Mouse (Mus musculus) heart, embryonic 13.5 days (tissue): ENCODE measurements around the gene Pde10a. TPM values are rescaled to one million over a fixed set of nuclear protein-coding genes. Genes with fewer than 3 reads are reported as not detected.

Experiments
- ATAC-seq: fragments of 200-750 bp; cut with Nextera tagmentation; 2 replicates; pipeline ENCODE4 v1.8.0; 2017; ENCODE audit warnings: moderate TSS enrichment; ENCODE audit not compliant: insufficient number of reproducible peaks, low FRiP score, low TSS enrichment; ENCODE audit errors: extremely low read depth
- H3K27ac ChIP-seq: fragments of 300-500 bp; sonication (generic); replicated peaks from 2 replicates; pipeline ENCODE4 v1.5.1; 2015; ENCODE audit warnings: moderate library complexity, mild to moderate bottlenecking, inconsistent platforms
- H3K27me3 ChIP-seq: fragments of 300-500 bp; sonication (generic); replicated peaks from 2 replicates; pipeline ENCODE4 v1.6.1; 2015; ENCODE audit warnings: mild to moderate bottlenecking, inconsistent platforms
- H3K36me3 ChIP-seq: fragments of 300-500 bp; sonication (generic); 2 replicates; pipeline ENCODE4 v1.6.1; 2015; ENCODE audit warnings: mild to moderate bottlenecking, inconsistent platforms
- H3K4me1 ChIP-seq: fragments of 300-500 bp; sonication (generic); 2 replicates; pipeline ENCODE4 v1.6.1; 2015; ENCODE audit warnings: inconsistent platforms
- H3K4me2 ChIP-seq: fragments of 300-500 bp; sonication (generic); 2 replicates; pipeline ENCODE4 v1.6.1; 2015; ENCODE audit warnings: inconsistent platforms, mild to moderate bottlenecking, moderate library complexity
- H3K4me3 ChIP-seq: fragments of 300-500 bp; sonication (generic); 2 replicates; pipeline ENCODE4 v1.5.1; 2015; ENCODE audit warnings: moderate library complexity, mild to moderate bottlenecking, inconsistent platforms
- H3K9ac ChIP-seq: fragments of 300-500 bp; sonication (generic); 2 replicates; pipeline ENCODE4 v1.6.1; 2015; ENCODE audit warnings: inconsistent platforms, mild to moderate bottlenecking, moderate library complexity
- H3K9me3 ChIP-seq: fragments of 300-500 bp; sonication (generic); 2 replicates; pipeline ENCODE4 v1.6.1; 2016; ENCODE audit warnings: inconsistent platforms
- WGBS: fragments of 180-500 bp; shearing (Covaris S2); methylation state at CpG from one replicate; pipeline ENCODE4 v1.1.7; 2015; ENCODE audit warnings: mixed read lengths; 5-methylcytosine and 5-hydroxymethylcytosine counted together
- polyA plus RNA-seq: library from polyadenylated mRNA; unstranded; fragments of >200 nt; fragmentation: Nextera tagmentation; extraction: Ambion mirVana; gene quantifications from 2 replicates; pipeline ENCODE4 v1.2.1, GENCODE M21; 2015

Gene Pde10a
- polyA plus RNA-seq, 1 experiment from 2014 or later = 1.1 TPM

- H3K4me2 ChIP-seq = no peak overlapping the region
- H3K9me3 ChIP-seq = no peaks in the 10 kb centered on the region
- no peak overlapping the region for H3K4me3 ChIP-seq
- ATAC-seq = no peak
- WGBS = 73% methylated on average over 4 of the region's 4 CpGs
- no peaks in the 10 kb centered on the region for H3K36me3 ChIP-seq
- H3K27ac ChIP-seq = no peak overlapping the region
- H3K27me3 ChIP-seq = 0 out of 2 replicates have a peak, but pooled peaks cover 8% of the 10 kb centered on the region
- no peaks in the 10 kb centered on the region for H3K4me1 ChIP-seq
- H3K9ac ChIP-seq = no peak overlapping the region
These were observed 261.3 kb downstream of the Pde10a start for GRCm38 (mm10) chr17:8786484-8786883.

DNA sequence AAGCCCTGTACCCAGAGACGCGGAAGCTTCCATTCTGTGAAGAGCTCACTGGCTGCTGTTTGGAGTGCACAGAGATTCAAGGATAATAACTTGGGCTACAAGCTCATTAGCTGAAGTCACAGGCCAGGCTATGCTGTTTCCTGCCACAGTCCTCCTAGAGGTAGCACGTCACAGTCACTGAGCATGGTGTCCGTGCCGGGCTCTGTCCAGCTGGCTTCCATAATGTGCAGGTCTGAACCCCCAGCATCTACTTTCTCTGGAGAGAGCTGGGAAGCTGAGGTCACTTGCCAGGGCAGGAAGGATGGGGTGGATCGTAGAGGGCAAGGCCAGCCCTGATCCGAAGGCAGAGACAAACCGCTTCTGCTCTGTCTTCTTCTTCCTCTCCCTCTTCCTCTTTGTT lies 262.6 kb downstream of the Pde10a start:
- no peak overlapping the region for H3K27ac ChIP-seq
- H3K27me3 ChIP-seq = peaks cover 18% of the 10 kb centered on the region
- H3K9me3 ChIP-seq = no peaks in the 10 kb centered on the region
- H3K4me2 ChIP-seq = no peak overlapping the region
- no peak for ATAC-seq
- H3K9ac ChIP-seq = no peak overlapping the region
- no peak overlapping the region for H3K4me3 ChIP-seq
- WGBS = 56% methylated on average over 8 of the region's 8 CpGs
- H3K4me1 ChIP-seq = no peaks in the 10 kb centered on the region
- H3K36me3 ChIP-seq = no peaks in the 10 kb centered on the region

DNA sequence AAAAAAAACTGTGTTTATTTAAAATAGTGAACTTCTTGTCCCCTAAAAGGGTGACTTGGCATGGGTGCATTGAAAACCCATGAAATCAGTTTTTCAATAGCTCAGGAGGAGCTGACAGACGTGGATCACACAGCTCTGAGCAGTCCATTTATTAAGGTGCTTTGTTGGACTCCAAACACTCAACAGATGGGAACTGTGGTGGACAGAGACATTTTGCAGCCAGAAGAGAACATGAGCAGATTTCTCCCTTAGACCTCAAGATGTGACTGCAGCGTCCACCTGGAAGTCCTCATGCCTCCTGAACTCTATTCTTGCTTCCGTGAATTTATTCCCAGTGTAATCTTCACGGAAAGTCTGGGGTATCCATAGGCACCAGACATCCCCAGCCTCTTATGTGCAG lies 266.4 kb downstream of the Pde10a start:
- Histone ChIP-seq H3K9me3 (no peaks in the 10 kb centered on the region), H3K36me3 (no peaks in the 10 kb centered on the region), H3K4me1 (no peaks in the 10 kb centered on the region), H3K27me3 (peaks cover 44% of the 10 kb centered on the region), H3K4me3 (no peak overlapping the region), H3K9ac (no peak overlapping the region), H3K4me2 (no peak overlapping the region), H3K27ac (no peak overlapping the region)
- no peak for ATAC-seq
- 68% methylated on average over 4 of the region's 4 CpGs for WGBS

DNA sequence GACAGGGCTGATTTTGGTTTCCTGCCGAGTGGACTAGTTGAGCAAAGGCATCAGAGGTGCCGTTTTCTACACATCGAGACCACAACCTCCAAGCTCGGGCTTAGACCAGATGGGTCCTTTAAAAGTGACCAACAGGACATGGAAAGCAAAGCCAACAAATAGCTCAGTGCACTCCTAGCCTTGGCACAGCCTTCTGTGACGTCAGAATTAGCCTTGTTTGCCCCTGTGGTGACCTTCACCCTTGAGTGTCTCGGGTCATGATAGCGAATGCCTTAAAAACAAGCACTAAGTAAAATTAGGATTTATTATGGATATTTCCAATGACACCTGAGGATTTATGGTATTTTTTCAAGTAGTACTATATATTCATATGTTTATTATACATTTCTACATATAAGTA lies 267.4 kb downstream of the Pde10a start:
- H3K36me3 ChIP-seq = no peaks in the 10 kb centered on the region
- peaks cover 50% of the 10 kb centered on the region for H3K27me3 ChIP-seq
- no peak for ATAC-seq
- H3K4me1 ChIP-seq = no peaks in the 10 kb centered on the region
- no peaks in the 10 kb centered on the region for H3K9me3 ChIP-seq
- WGBS = 66% methylated on average over 7 of the region's 7 CpGs
- no peak overlapping the region for H3K27ac ChIP-seq
- no peak overlapping the region for H3K4me3 ChIP-seq
- no peak overlapping the region for H3K4me2 ChIP-seq
- no peak overlapping the region for H3K9ac ChIP-seq

GRCm38 (mm10) chr17:8797624-8798023 lies 272.5 kb downstream of the Pde10a start:
- peaks cover 18% of the 10 kb centered on the region for H3K4me1 ChIP-seq
- peaks cover 80% of the 10 kb centered on the region for H3K27me3 ChIP-seq
- H3K9ac ChIP-seq = no peak overlapping the region
- H3K27ac ChIP-seq = no peak overlapping the region
- no peak for ATAC-seq
- no peaks in the 10 kb centered on the region for H3K9me3 ChIP-seq
- 11% methylated on average over 2 of the region's 2 CpGs for WGBS
- no peak overlapping the region for H3K4me3 ChIP-seq
- H3K4me2 ChIP-seq = no peak overlapping the region
- H3K36me3 ChIP-seq = no peaks in the 10 kb centered on the region

DNA sequence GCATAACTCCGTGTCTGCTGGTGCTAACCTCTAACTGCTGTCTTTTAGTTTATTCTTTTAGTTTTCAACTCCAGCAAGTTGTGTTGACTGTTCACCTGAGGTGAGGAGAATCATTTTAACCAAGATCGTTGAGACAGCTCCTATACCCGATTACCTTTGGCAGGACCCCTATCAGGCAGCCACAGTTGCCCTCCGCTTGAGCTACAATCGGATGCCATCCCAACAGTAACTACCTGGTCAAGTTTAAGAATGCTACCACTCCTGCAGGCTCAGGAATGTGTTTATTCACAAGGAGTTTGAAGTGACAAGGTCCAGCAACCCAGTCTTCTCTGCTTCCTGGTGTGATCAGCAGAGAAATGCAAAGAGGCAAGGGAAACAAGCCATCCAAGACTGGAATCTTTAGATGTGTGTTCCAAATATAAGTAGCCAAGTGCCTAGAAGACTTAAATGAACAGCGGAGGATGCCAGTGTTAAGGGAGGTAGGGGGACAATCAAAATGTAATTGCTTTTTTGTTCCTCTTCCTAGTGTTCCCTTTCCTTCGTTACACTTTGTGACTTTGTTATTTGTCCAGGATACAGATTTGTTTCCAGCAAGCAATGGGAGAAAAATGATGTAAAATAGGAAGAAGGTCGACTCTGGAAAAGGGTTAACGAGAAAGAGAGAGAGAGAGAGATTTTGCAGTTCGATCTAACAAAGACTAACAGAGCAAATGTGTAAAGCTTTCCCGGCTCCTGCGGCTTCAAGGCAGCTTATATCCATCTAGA lies 273.5 kb downstream of the Pde10a start:
- Histone ChIP-seq H3K4me2 (peak overlapping the region; percentile 96), H3K27me3 (peaks cover 85% of the 10 kb centered on the region), H3K9ac (no peak overlapping the region), H3K9me3 (no peaks in the 10 kb centered on the region), H3K4me1 (peaks cover 27% of the 10 kb centered on the region), H3K36me3 (no peaks in the 10 kb centered on the region), H3K27ac (no peak overlapping the region), H3K4me3 (no peak overlapping the region; the same call in 1 of the 2 replicates)
- WGBS = 2% methylated on average over 12 of the region's 12 CpGs
- ATAC-seq = no peak

- Histone ChIP-seq H3K4me1 (peaks cover 27% of the 10 kb centered on the region), H3K36me3 (no peaks in the 10 kb centered on the region), H3K9ac (no peak overlapping the region), H3K9me3 (no peaks in the 10 kb centered on the region), H3K4me2 (peak overlapping the region; percentile 96), H3K4me3 (peak overlapping the region; percentile 71; the same call in 1 of the 2 replicates), H3K27ac (no peak overlapping the region), H3K27me3 (peaks cover 91% of the 10 kb centered on the region)
- no peak for ATAC-seq
- 3% methylated on average over 10 of the region's 10 CpGs for WGBS
These were observed 274.1 kb downstream of the Pde10a start for GRCm38 (mm10) chr17:8799296-8799731.

DNA sequence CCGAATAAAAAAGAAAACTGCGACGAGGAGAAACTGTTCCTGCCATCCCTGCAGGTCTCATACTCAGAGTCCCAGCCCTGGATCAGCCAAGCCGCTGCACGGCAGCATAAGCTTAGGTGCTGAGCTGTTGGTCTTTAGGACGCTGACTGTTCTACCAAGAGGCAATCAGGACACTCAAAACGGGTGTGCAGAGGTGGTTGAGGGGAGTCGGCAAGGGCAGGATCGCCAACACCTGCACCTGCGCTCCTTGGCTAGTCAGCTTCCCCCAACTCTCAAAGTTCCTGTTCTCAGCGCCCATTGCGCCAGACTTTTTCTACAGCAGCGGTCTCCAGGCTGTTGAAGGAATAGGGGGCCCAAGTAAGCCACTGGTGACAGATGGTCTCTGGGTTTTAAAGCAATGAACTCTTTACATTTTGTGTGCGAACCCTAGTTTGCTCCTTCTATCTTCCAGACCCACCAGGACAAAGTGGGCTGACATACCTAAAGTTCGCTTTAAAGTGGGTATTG lies 274.8 kb downstream of the Pde10a start:
- H3K9ac ChIP-seq = no peak overlapping the region
- H3K4me1 ChIP-seq = peaks cover 27% of the 10 kb centered on the region
- H3K36me3 ChIP-seq = no peaks in the 10 kb centered on the region
- ATAC-seq = no peak
- H3K9me3 ChIP-seq = no peaks in the 10 kb centered on the region
- H3K27me3 ChIP-seq = peaks cover 91% of the 10 kb centered on the region
- WGBS = 2% methylated on average over 15 of the region's 15 CpGs
- H3K4me2 ChIP-seq = peak overlapping the region; percentile 96
- H3K4me3 ChIP-seq = peak overlapping the region; percentile 71
- no peak overlapping the region for H3K27ac ChIP-seq

DNA sequence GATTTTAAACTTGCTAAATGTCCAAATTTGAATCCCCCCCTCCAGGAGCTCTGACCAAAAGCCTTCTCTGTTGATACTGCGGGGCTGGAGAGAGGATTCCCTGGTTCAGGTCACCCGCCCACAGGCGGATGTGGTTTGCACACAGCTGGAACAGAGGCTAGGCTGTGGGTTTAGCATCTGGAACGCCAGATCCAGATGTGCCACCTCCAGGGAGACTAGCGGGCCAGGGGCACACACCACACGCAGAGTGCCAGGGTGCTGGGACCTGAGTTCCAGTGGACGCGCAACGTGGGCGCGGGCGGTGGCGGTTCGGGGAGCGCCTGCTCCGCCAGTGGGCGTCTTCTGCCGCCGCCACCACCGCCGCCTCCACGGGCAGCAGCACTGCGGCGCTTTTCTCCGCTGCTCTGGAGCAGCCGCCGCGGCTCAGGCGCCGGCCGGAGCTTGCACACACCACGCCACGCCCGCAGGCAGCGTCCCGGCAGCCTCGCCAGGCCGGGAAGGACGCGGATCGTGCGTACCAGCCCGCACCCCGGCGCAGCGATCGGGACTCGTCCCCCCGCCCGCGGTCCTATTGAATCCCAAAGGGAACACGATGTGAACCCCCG lies 275.4 kb downstream of the Pde10a start:
- WGBS = under 1% methylated on average over 50 of the region's 53 CpGs
- Histone ChIP-seq H3K27ac (no peak overlapping the region), H3K27me3 (peaks cover 91% of the 10 kb centered on the region), H3K4me2 (peak overlapping the region; percentile 96), H3K4me1 (peaks cover 27% of the 10 kb centered on the region), H3K9me3 (no peaks in the 10 kb centered on the region), H3K4me3 (peak overlapping the region; percentile 71), H3K9ac (peak overlapping the region; percentile 79), H3K36me3 (no peaks in the 10 kb centered on the region)
- ATAC-seq = peak; percentile 47

GRCm38 (mm10) chr17:8801083-8801854 lies 276.1 kb downstream of the Pde10a start:
- Histone ChIP-seq H3K4me1 (peaks cover 27% of the 10 kb centered on the region), H3K9me3 (no peaks in the 10 kb centered on the region), H3K4me3 (peak overlapping the region; percentile 71), H3K36me3 (no peaks in the 10 kb centered on the region), H3K27me3 (peaks cover 93% of the 10 kb centered on the region), H3K9ac (peak overlapping the region; percentile 79), H3K27ac (no peak overlapping the region), H3K4me2 (peak overlapping the region; percentile 96)
- WGBS = 2% methylated on average over 42 of the region's 72 CpGs
- peak; percentile 72 for ATAC-seq

- Histone ChIP-seq H3K36me3 (no peaks in the 10 kb centered on the region), H3K9me3 (no peaks in the 10 kb centered on the region), H3K4me2 (peak overlapping the region; percentile 96), H3K4me1 (peaks cover 27% of the 10 kb centered on the region), H3K4me3 (peak overlapping the region; percentile 71), H3K27ac (no peak overlapping the region), H3K9ac (peak overlapping the region; percentile 79), H3K27me3 (peaks cover 93% of the 10 kb centered on the region)
- ATAC-seq = no peak
- 0% methylated on average over 31 of the region's 31 CpGs for WGBS
These were observed 276.6 kb downstream of the Pde10a start for GRCm38 (mm10) chr17:8801855-8802104.
